Mouse (Mus musculus) liver, adult 2 months (tissue): Measurements from ENCODE around the gene Pxmp4.

Source experiments
- CTCF ChIP-seq: fragments of 200-500 bp; IDR thresholded peaks from 2 replicates; pipeline ENCODE4 v1.5.1; 2011; ENCODE audit warnings: low read depth, low read length, control low read depth
- POLR2A ChIP-seq: fragments of 200-500 bp; IDR thresholded peaks from 2 replicates; pipeline ENCODE4 v1.6.1; 2011; ENCODE audit warnings: low read length, control low read depth; ENCODE audit not compliant: insufficient read depth; ENCODE audit errors: extremely low read depth

- TF ChIP-seq CTCF: no peak
- no peak for TF ChIP-seq POLR2A
These were observed 52.0 kb downstream of the Pxmp4 start, which contains the start of gene Actl10 for GRCm38 (mm10) chr2:154551476-154551875.
